Mouse (Mus musculus) embryonic facial prominence, embryonic 14.5 days (tissue): ENCODE measurements around the gene Spcs2. TPM values are rescaled to one million over a fixed set of nuclear protein-coding genes. Genes with fewer than 3 reads are reported as not detected.
"Not testable (repeated sequence)": the region's sequence is repeated elsewhere in the genome, so short reads cannot be mapped to it uniquely, and the experiment has no call there.

Experiments
- ATAC-seq: fragments of 200-750 bp; cut with Nextera tagmentation; 2 replicates; pipeline ENCODE4 v1.8.0; 2017; ENCODE audit warnings: low read depth, moderate number of reproducible peaks, moderate TSS enrichment
- DNase-seq: peaks from one replicate; pipeline ENCODE4 v3.0.0-alpha.2; 2015; ENCODE audit warnings: low spot score
- H3K27ac ChIP-seq: fragments of 300-500 bp; sonication (generic); replicated peaks from 2 replicates; pipeline ENCODE4 v1.5.1; 2014; ENCODE audit warnings: low read depth, mild to moderate bottlenecking, low read length, moderate library complexity
- H3K27me3 ChIP-seq: fragments of 300-500 bp; sonication (generic); replicated peaks from 2 replicates; pipeline ENCODE4 v1.6.1; 2014; ENCODE audit warnings: low read length; ENCODE audit not compliant: control insufficient read depth, insufficient read depth
- H3K36me3 ChIP-seq: fragments of 300-500 bp; sonication (generic); 2 replicates; pipeline ENCODE4 v1.6.1; 2014; ENCODE audit warnings: low read length, mixed read lengths; ENCODE audit not compliant: control insufficient read depth, insufficient read depth
- H3K4me1 ChIP-seq: fragments of 300-500 bp; sonication (generic); 2 replicates; pipeline ENCODE4 v1.6.1; 2014; ENCODE audit warnings: antibody characterized with exemption, low read length; ENCODE audit not compliant: control insufficient read depth, insufficient read depth
- H3K4me2 ChIP-seq: fragments of 300-500 bp; sonication (generic); 2 replicates; pipeline ENCODE4 v1.6.1; 2014; ENCODE audit warnings: low read depth, mild to moderate bottlenecking, low read length, moderate library complexity, mixed read lengths
- H3K4me3 ChIP-seq: fragments of 300-500 bp; sonication (generic); 2 replicates; pipeline ENCODE4 v1.5.1; 2014; ENCODE audit warnings: low read depth, mild to moderate bottlenecking, low read length
- H3K9ac ChIP-seq: fragments of 300-500 bp; sonication (generic); 2 replicates; pipeline ENCODE4 v1.6.1; 2014; ENCODE audit warnings: low read depth, mild to moderate bottlenecking, low read length, moderate library complexity, mixed read lengths
- H3K9me3 ChIP-seq: fragments of 300-500 bp; sonication (generic); 2 replicates; pipeline ENCODE4 v1.6.1; 2016; ENCODE audit warnings: low read length; ENCODE audit not compliant: control insufficient read depth
- WGBS: fragments of 180-500 bp; shearing (Covaris S2); extraction: QIAGEN DNeasy Blood & Tissue Kit; methylation state at CpG from one replicate; pipeline ENCODE4 v1.1.7; 2014; 5-methylcytosine and 5-hydroxymethylcytosine counted together
- polyA plus RNA-seq: library from polyadenylated mRNA; unstranded; fragments of >200 nt; fragmentation: Nextera tagmentation; extraction: Ambion mirVana; gene quantifications from 2 replicates; pipeline ENCODE4 v1.2.1, GENCODE M21; 2014

Gene Spcs2
- polyA plus RNA-seq, 1 experiment from 2014 or later: 303 TPM

DNA sequence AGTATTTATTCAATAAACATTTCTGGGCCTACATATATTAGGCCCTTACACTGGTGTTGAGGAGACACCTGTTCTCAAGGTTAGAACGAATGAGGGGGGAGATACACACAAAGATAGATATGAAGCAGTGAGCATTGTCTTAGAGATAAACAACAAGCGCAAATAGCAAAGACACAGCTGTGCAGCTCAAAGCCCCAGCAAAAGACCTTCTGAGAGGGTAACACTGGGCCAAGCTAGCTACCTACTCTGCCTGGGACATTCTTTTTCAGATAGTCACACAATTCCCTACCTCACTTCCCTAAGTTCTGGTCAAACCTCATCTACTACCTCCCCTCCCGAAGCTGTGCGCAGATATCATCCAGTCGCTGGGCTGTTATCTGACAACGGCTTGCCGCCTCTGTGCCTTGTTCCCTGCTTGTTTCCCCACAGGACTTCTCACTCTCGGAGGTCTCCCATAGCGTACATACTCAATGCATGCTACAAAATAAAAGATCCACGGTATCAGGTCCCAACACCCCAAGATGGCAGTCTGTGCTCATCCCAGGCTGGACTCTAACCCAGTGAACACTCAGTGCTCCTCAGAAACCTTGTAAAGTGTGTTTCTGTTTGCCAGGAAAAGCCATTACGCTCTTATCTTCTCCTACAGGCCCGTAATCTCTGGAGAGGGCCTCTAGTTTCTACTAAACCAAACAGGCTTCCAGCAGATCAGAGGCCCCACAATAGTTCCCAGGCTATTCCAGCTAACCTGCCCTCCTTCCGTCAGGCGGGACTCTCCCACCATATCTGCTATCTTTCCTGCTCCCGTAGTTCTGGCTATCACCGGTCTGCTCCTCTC lies 38.4 kb downstream of the Spcs2 start:
- ATAC-seq (no peak), DNase-seq (no peak)
- Histone ChIP-seq H3K36me3 (no peaks in the 10 kb centered on the region), H3K9me3 (no peaks in the 10 kb centered on the region), H3K27me3 (no peaks in the 10 kb centered on the region), H3K4me2 (no peak overlapping the region), H3K4me3 (no peak overlapping the region), H3K27ac (no peak overlapping the region), H3K9ac (no peak overlapping the region), H3K4me1 (no peaks in the 10 kb centered on the region)
- 84% methylated on average over 16 of the region's 16 CpGs for WGBS

DNA sequence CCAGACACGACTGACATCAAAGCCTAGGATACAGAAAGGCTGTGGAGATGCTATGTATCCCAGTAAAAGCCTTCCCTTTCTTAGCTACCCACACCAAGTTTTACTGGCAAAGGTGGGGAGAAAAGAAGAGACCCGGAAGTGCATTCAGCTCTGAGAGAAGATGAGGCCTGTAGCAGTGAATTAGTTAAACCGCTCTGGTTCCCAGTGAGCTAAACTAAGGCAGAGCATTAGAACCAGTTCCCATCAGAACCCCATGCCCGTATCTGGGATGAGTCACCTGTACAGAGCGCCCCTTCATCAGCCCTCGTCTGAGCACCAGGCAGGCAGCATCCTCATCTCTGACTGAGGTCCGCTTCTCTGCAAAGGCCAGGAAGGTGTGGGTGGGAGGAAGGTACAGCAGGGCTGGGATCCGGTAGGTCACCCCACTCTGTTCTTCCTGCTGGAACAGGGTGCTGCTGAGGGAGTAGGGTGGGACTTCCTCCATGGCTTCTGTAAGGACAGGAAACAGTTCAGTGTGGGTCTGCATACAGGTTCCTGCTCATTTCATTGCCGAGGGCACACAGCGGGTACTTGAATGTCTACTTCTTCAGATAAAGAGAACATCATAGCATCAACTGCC lies 40.1 kb downstream of the Spcs2 start:
- Histone ChIP-seq H3K4me1 (no peaks in the 10 kb centered on the region), H3K27me3 (no peaks in the 10 kb centered on the region), H3K4me2 (no peak overlapping the region), H3K27ac (no peak overlapping the region), H3K4me3 (no peak overlapping the region), H3K9ac (no peak overlapping the region), H3K9me3 (no peaks in the 10 kb centered on the region), H3K36me3 (no peaks in the 10 kb centered on the region)
- DNase-seq: no peak
- whole genome bisulfite sequencing: 92% methylated on average over 10 of the region's 10 CpGs
- no peak for ATAC-seq

DNA sequence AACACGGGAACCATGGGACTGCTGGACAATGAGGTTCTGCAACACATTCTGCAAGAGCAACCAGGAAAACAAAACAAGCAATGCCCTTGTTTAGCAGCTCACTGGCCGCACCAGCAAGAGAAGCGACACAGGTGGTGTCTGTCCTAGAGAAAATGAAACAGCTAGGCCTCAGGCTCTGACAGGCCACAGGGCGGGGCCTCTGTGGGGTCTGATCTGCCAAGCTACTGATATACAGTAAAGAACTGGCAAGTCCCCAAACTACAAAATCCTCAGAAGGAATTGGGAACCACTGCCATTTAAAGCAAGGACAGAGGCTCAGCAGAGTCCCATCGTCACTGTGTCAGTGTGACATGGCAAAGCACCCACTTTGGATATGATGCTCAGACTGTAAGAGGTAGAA lies 40.8 kb downstream of the Spcs2 start:
- Histone ChIP-seq H3K9me3 (no peaks in the 10 kb centered on the region), H3K4me2 (no peak overlapping the region), H3K27me3 (no peaks in the 10 kb centered on the region), H3K4me3 (no peak overlapping the region), H3K27ac (no peak overlapping the region), H3K36me3 (no peaks in the 10 kb centered on the region), H3K4me1 (no peaks in the 10 kb centered on the region), H3K9ac (no peak overlapping the region)
- WGBS: 70% methylated on average over 5 of the region's 5 CpGs
- ATAC-seq (no peak), DNase-seq (no peak)

DNA sequence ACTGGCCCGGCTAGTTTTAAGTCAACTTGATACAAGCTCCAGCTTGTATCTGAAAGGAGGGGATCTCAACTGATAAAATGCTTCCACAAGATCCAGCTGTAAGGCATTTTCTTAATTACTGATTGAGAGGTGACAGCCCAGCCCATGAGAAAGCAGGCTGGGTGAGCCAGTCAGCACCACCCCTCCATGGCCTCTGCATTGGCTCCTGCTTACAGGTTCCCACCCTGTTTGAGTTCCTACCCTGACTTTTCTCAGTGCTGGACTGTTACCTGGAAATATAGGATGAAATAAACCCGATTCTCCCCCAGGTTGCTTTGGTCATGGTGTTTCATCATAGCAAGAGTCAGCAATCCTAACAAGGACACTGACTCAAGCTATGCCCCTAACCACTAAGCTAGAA lies 41.3 kb downstream of the Spcs2 start:
- no peak for DNase-seq
- no peaks in the 10 kb centered on the region for H3K36me3 ChIP-seq
- ATAC-seq: no peak
- no peaks in the 10 kb centered on the region for H3K27me3 ChIP-seq
- H3K4me2 ChIP-seq: no peak overlapping the region
- no peaks in the 10 kb centered on the region for H3K9me3 ChIP-seq
- 74% methylated on average over 2 of the region's 2 CpGs for WGBS
- no peak overlapping the region for H3K27ac ChIP-seq
- no peak overlapping the region for H3K4me3 ChIP-seq
- H3K9ac ChIP-seq: no peak overlapping the region
- H3K4me1 ChIP-seq: no peaks in the 10 kb centered on the region

DNA sequence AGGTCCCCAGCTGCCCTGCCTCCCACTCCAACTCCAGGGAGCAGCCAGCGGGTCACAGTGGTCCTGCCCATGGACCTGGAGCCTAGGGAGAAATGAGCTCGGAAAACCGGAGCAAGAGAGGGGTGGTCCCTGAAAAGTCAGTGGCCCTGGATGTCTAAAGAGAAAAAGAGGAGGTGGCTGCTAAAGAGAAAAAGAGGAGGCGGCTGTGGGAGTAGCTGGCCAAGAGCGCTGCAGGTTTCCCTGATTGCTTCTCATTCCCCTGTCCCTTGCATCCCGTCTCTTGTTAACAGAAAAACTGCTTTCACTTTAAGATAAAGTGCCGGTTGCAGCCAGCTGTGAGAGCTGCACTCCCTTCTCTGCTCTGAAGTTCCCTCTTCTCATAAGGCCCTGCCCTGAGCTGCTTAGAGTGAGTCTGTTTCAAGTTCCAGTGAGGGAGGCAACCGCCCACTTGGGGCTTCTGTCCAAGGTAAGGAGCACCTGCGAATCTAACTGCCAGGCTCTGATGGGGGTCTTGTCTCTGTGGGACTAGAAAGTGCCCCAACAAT lies 45.0 kb downstream of the Spcs2 start:
- not testable (repeated sequence) for ATAC-seq, H3K4me3 ChIP-seq, H3K27ac ChIP-seq, H3K36me3 ChIP-seq, H3K27me3 ChIP-seq, DNase-seq, H3K9me3 ChIP-seq, H3K4me1 ChIP-seq, H3K9ac ChIP-seq, H3K4me2 ChIP-seq
- 21% methylated on average over 9 of the region's 9 CpGs for WGBS

DNA sequence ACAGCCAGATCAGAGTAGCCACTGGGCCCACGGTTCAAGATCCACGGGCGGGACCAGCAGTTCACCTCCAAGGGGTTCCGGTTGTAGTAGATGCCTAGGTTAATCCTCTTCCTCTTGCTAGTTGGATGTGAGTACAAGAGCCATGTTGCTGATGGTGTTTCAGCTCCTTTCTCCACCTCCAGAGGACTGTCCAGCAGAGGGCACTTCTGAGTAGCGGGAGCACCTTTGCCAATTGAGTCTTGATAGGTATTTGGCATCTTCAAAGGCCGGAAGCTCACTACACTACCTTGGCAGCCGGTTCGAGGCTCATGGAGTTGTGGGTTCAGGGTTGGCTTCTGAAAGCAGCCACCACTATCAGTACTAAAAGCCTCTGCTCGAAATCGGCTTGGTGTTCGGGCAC lies 49.9 kb downstream of the Spcs2 start:
- no peak overlapping the region for H3K4me2 ChIP-seq
- H3K4me3 ChIP-seq: no peak overlapping the region
- H3K27me3 ChIP-seq: no peaks in the 10 kb centered on the region
- ATAC-seq (no peak), DNase-seq (no peak)
- 88% methylated on average over 11 of the region's 11 CpGs for WGBS
- H3K4me1 ChIP-seq: no peaks in the 10 kb centered on the region
- H3K9ac ChIP-seq: no peak overlapping the region
- H3K27ac ChIP-seq: no peak overlapping the region
- no peaks in the 10 kb centered on the region for H3K36me3 ChIP-seq
- H3K9me3 ChIP-seq: no peaks in the 10 kb centered on the region

DNA sequence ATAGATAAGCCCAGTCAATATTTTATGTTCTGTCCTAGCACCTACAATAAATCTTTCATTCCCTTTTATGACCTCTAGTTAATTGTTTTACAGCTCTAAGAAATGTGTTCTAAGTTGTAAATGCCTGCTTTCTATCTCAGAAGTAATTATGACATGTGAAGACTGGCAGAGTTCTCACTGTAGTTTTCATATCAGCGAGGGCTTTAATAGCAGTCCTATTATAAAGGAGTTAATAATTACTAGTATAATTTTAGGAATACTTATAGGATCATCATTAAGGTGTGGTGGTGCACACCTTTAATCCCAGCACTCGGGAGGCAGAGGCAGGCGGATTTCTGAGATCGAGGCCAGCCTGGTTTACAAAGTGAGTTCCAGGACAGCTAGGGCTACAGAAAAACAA lies 51.6 kb downstream of the Spcs2 start:
- Histone ChIP-seq H3K36me3 (no peaks in the 10 kb centered on the region), H3K9me3 (no peaks in the 10 kb centered on the region), H3K9ac (no peak overlapping the region), H3K4me2 (no peak overlapping the region), H3K4me1 (no peaks in the 10 kb centered on the region), H3K4me3 (no peak overlapping the region), H3K27me3 (no peaks in the 10 kb centered on the region), H3K27ac (no peak overlapping the region)
- 83% methylated on average over 4 of the region's 4 CpGs for WGBS
- DNase-seq (no peak), ATAC-seq (no peak)

DNA sequence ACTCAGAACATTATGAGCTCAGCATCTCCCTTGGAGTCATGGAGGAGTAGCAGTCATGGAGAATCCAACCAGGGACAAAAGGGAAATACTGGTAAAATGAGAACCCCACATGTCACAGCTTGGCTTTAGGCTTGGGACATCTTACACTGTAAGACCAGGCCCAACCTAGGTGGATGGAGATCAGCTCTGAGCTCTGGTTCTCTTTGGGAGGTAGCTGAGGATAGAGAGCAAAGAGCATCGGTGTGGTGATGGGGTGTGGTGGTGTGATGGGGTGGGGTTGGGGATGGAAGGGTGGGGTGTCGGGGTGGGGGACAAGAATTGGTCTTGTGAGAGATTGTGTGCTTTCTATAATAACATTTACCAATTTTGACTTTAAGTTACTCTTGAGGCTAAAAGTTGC lies 52.4 kb downstream of the Spcs2 start:
- Histone ChIP-seq H3K9ac (no peak overlapping the region), H3K36me3 (no peaks in the 10 kb centered on the region), H3K9me3 (no peaks in the 10 kb centered on the region), H3K4me3 (no peak overlapping the region), H3K27me3 (no peaks in the 10 kb centered on the region), H3K4me1 (no peaks in the 10 kb centered on the region), H3K4me2 (no peak overlapping the region), H3K27ac (no peak overlapping the region)
- 90% methylated on average over 2 of the region's 2 CpGs for WGBS
- no peak for DNase-seq
- no peak for ATAC-seq
